Mouse (Mus musculus): Measurements from ENCODE around the gene Kmt2c.

DNA sequence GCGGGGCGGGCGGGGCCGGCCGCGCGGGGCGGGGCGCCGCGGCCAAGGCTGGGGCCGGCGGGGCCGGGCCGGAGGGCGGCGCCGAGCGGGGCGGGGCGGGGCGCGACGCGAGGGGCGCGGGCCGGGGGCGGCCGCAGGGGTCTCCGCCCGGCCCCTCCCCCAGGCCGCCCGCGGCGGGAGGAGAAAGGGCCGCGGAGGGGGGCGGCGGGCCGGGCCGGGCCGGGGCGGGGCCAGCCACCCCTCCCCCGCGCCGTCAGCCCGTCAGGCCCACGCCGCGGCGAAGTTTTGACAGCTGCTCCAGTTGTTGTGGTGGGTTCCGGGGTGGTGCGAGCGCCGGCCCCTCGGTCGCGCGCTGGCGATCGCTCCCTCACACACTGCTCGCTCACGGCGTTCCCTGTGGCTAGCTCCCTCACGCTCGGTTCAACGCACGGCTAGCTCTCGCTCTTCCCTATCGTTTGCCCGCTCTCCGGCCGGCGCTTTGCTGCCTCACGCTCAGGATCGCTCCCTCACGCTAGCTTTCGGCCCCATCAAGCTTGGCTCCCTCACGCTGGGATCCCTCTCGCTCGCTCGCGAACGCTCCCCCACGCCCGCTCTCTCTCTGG lies 339 bp upstream of the Kmt2c start:
- TF ChIP-seq POLR2A (IDR thresholded peaks at IDR 0.05; ENCODE audit: borderline replicate concordance, control insufficient read depth, low read depth, low read length) (0 out of 2 replicates have a peak, but pooled peaks have one; percentile 31), CTCF (IDR thresholded peaks at IDR 0.05; ENCODE audit: control insufficient read depth, insufficient read depth, low read length) (no peak)
